Mouse (Mus musculus) olfactory bulb, adult 2 months (tissue): ENCODE results near the gene Mrpl4. TPM values are rescaled to one million over a fixed set of nuclear protein-coding genes. Genes with fewer than 3 reads are reported as not detected.
"Not testable (repeated sequence)": the region's sequence is repeated elsewhere in the genome, so short reads cannot be mapped to it uniquely, and the experiment has no call there.

Source experiments
- H3K27ac ChIP-seq: fragments of 200-500 bp; 2 replicates; pipeline ENCODE4 v1.5.1; 2012; ENCODE audit warnings: low read depth, low read length; ENCODE audit not compliant: insufficient read depth
- H3K4me1 ChIP-seq: fragments of 200-500 bp; 2 replicates; pipeline ENCODE4 v1.6.1; 2012; ENCODE audit warnings: low read length; ENCODE audit not compliant: control insufficient read depth, insufficient read depth
- H3K4me3 ChIP-seq: fragments of 200-500 bp; 2 replicates; pipeline ENCODE4 v1.5.1; 2012; ENCODE audit warnings: mild to moderate bottlenecking, low read depth, low read length, moderate library complexity; ENCODE audit not compliant: insufficient read depth
- CTCF ChIP-seq: fragments of 200-500 bp; IDR thresholded peaks from 2 replicates; pipeline ENCODE4 v1.5.1; 2012; ENCODE audit warnings: low read depth, mild to moderate bottlenecking, low read length, moderate library complexity; ENCODE audit not compliant: insufficient read depth
- POLR2A ChIP-seq: fragments of 200-500 bp; IDR thresholded peaks from 2 replicates; pipeline ENCODE4 v1.6.1; 2012; ENCODE audit warnings: mild to moderate bottlenecking, low read depth, low read length, moderate library complexity; ENCODE audit not compliant: insufficient read depth
- WGBS: fragments of 180-500 bp; shearing (Covaris S2); methylation state at CpG from one replicate; pipeline ENCODE4 v1.1.7; 2018; 5-methylcytosine and 5-hydroxymethylcytosine counted together
- polyA plus RNA-seq: library from polyadenylated mRNA; stranded (reverse); fragments of >200 nt; gene quantifications from 2 replicates; pipeline ENCODE4 v1.2.4, GENCODE M21; 2012; ENCODE audit warnings: low replicate concordance; ENCODE audit not compliant: missing spikeins, insufficient read depth, insufficient read length

Mrpl4 gene
- polyA plus RNA-seq, 1 experiment, result not detected

DNA sequence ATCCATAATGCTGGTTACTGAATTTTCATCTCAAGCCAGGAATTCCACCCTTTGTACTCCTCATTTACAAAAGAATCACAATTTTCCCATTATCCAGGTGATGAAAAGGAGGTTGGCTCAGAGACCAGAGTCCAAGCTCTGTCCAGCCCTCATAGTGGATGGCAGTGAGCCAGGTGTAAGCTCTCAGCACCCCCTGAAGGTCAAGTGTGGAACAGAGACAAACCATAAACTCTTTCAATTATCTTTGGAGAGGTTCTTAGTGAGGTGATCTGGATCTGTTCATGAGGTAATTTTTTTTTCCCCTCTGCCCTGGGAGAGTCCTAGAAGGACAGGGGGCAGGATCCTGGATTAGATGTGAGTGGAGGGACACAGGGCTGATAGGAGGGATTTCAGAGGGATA lies 1.7 kb upstream of the Mrpl4 start:
- Histone ChIP-seq H3K4me3 (no peak overlapping the region), H3K27ac (no peak overlapping the region)
- TF ChIP-seq CTCF, result no peak
- TF ChIP-seq POLR2A, result no peak

GRCm38 (mm10) chr9:21001651-21002200 lies 812 bp upstream of the Mrpl4 start:
- H3K4me1 ChIP-seq, result 0 out of 2 replicates have a peak, but pooled peaks cover 4% of the 10 kb centered on the region
- TF ChIP-seq CTCF, result no peak
- TF ChIP-seq POLR2A, result no peak
- no peak overlapping the region for H3K4me3 ChIP-seq
- 65% methylated on average over 6 of the region's 6 CpGs for WGBS
- no peak overlapping the region for H3K27ac ChIP-seq

More for the DNA sequence above, 1.7 kb upstream of the Mrpl4 start:
- 0 out of 2 replicates have a peak, but pooled peaks cover 4% of the 10 kb centered on the region for H3K4me1 ChIP-seq

- Histone ChIP-seq H3K4me3 (peak overlapping the region; percentile 94), H3K4me1 (0 out of 2 replicates have a peak, but pooled peaks cover 4% of the 10 kb centered on the region), H3K27ac (peak overlapping the region; percentile 42)
- WGBS, result 7% methylated on average over 7 of the region's 7 CpGs
- TF ChIP-seq CTCF (no peak), POLR2A (no peak)
These were observed 290 bp upstream of the Mrpl4 start for GRCm38 (mm10) chr9:21002270-21002626.

- WGBS, result 93% methylated on average over 10 of the region's 10 CpGs
- H3K4me1 ChIP-seq, result 0 out of 2 replicates have a peak, but pooled peaks cover 4% of the 10 kb centered on the region
- H3K4me3 ChIP-seq, result no peak overlapping the region
- TF ChIP-seq POLR2A (no peak), CTCF (no peak)
- no peak overlapping the region for H3K27ac ChIP-seq
These were observed 4.9 kb downstream of the Mrpl4 start for GRCm38 (mm10) chr9:21007313-21007952.

DNA sequence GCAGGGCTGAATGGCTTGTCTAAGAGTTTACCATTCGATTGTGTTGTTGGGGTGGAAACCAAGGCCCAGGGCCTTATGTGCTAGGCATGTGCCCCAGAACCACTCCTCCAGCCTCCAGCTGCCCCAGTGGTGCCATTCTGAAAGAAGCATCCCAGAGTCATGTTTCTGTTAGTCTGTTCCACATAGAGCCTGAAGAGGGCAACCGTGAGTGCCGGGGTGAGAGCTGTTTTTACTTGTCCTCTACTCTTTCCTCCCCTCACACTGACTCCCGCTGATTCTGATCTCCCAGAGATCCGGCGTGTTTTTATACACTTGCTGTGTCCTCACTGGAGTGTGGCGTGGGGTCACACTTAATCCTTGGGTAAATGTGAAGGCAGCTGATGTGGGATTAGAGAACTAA lies 5.5 kb downstream of the Mrpl4 start:
- no peak for TF ChIP-seq POLR2A
- TF ChIP-seq CTCF, result no peak
- no peak overlapping the region for H3K4me3 ChIP-seq
- 0 out of 2 replicates have a peak, but pooled peaks cover 4% of the 10 kb centered on the region for H3K4me1 ChIP-seq
- H3K27ac ChIP-seq, result no peak overlapping the region
- 76% methylated on average over 7 of the region's 7 CpGs for WGBS

DNA sequence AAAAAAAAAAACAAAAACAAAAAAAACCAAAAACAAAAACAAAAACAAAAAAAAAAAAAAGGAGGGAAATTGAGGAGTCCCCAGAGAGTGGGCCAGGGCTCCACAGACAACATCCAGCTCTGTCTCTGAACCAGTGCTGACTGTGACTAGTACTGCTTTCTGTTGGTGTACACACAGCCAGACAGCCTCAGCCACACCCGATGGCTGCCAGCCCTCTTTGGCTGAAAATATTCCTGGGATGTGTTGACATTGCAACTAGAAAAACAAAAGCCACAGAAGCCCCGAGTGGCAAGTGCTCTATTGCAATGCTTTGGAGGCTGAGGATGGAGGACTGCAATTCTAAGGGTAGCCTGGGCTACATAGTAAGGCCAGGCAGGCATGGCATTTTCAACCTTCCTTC lies 7.8 kb downstream of the Mrpl4 start:
- H3K4me1 ChIP-seq, result peaks cover 8% of the 10 kb centered on the region
- no peak overlapping the region for H3K27ac ChIP-seq
- TF ChIP-seq CTCF (no peak), POLR2A (no peak)
- WGBS, result 49% methylated on average over 2 of the region's 2 CpGs
- no peak overlapping the region for H3K4me3 ChIP-seq

DNA sequence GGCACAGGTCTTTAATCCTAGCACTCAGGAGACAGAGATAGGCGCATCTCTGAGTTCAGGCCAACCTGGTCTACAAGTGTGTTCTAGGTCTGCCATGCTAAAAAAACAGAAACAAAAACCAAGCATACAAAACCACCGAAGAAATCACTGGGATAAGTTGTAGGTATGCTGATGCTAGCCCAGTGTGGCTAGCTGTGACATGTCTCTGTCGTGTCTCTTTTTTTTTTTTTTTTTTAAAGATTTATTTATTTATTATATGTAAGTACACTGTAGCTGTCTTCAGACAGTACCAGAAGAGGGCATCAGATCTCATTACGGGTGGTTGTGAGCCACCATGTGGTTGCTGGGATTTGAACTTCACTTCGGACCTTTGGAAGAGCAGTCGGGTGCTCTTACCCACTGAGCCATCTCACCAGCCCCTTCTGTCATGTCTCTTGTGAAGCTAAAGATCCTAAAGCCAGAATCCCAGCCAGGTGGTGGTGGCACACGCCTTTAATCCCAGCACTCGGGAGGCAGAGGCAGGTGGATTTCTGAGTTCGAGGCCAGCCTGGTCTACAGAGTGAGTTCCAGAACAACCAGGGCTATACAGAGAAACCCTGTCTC lies 8.5 kb downstream of the Mrpl4 start:
- WGBS, result 74% methylated on average over 9 of the region's 9 CpGs
- H3K27ac ChIP-seq, H3K4me3 ChIP-seq: not testable (repeated sequence)
- H3K4me1 ChIP-seq, result peaks cover 14% of the 10 kb centered on the region

DNA sequence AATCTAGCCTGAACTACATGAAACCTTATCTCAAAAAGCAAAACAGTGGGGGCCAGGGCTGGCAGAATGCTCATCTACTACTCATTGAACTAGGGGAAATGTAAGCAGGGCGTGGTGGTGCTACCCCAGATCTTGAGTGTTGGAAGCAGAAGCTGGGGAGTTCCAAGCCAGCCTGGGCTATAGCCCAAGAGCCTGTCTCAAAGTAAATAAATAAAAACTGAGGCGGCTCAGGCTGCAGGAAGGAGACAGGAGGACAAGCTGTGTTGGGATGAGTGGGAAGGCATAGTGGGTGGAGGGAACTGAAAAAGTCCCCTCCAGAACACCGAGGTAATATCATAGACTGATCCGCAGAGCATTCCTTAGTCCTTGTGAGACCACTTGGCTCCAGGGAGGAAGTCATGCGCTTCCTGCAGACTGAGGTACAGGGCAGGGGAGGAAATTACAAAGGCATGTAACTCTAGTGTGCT lies 9.3 kb downstream of the Mrpl4 start:
- Histone ChIP-seq H3K27ac (no peak overlapping the region), H3K4me3 (no peak overlapping the region), H3K4me1 (peaks cover 14% of the 10 kb centered on the region)
- 54% methylated on average over 5 of the region's 5 CpGs for WGBS
- TF ChIP-seq CTCF, result no peak
- no peak for TF ChIP-seq POLR2A

DNA sequence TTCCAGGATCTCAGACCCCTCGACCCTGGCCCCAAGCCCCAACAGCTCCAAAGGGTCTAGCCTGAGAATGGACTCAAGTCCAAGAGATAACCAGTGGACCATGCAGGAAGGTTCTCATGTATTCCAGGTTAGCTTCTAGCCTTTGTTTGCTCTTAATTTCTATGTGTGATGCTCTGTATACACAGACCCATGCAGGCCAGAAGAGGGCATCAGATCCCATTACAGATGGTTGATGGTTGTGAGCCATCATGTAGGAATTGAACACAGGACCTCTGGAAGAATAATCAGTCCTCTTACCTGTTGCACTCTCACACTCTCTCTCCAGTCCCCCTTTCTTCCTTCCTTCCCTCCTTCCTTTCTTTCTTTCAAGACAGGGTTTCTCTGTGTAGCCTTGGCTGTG lies 9.8 kb downstream of the Mrpl4 start:
- no peak overlapping the region for H3K4me3 ChIP-seq
- no peak overlapping the region for H3K27ac ChIP-seq
- H3K4me1 ChIP-seq, result peaks cover 14% of the 10 kb centered on the region
- 56% methylated on average over 1 of the region's 1 CpGs for WGBS
- TF ChIP-seq POLR2A, result no peak
- TF ChIP-seq CTCF, result no peak
